Mouse (Mus musculus) G1E (cell line): Measurements from ENCODE around the gene Kpna2.

Experiments used
- CTCF ChIP-seq: IDR thresholded peaks from 2 replicates; pipeline ENCODE4 v1.5.1; 2012; ENCODE audit warnings: low read depth, low read length, inconsistent platforms, mixed read lengths
- TAL1 ChIP-seq: conservative IDR thresholded peaks from 2 replicates; pipeline ENCODE4 v1.6.1; 2012; ENCODE audit warnings: low read depth, low read length, inconsistent platforms, mixed read lengths

- TF ChIP-seq CTCF (no peak), TAL1 (no peak)
Observed at GRCm38 (mm10) chr11:106999949-107000513, 690 bp upstream of the Kpna2 start.
